Mouse (Mus musculus) cerebellum, adult 2 months (tissue): ENCODE data around the gene Hnrnph2. TPM values are rescaled to one million over a fixed set of nuclear protein-coding genes. Genes with fewer than 3 reads are reported as not detected.

Experiments used
- DNase-seq, 2 experiments: peaks; one replicate each; pipeline ENCODE4 v3.0.0; 2021
- H3K27ac ChIP-seq: fragments of 200-500 bp; 2 replicates; pipeline ENCODE4 v1.5.1; 2012; ENCODE audit warnings: low read length, control low read depth, inconsistent platforms; ENCODE audit not compliant: insufficient read depth
- H3K27me3 ChIP-seq: fragments of 200-500 bp; 2 replicates; pipeline ENCODE4 v1.6.1; 2012; ENCODE audit warnings: inconsistent platforms, mild to moderate bottlenecking, low read length, moderate library complexity; ENCODE audit not compliant: control insufficient read depth, insufficient read depth
- H3K4me1 ChIP-seq: fragments of 200-500 bp; 2 replicates; pipeline ENCODE4 v1.6.1; 2011; ENCODE audit warnings: low read length; ENCODE audit not compliant: control insufficient read depth, insufficient read depth
- H3K4me3 ChIP-seq: fragments of 200-500 bp; replicated peaks from 2 replicates; pipeline ENCODE3; 2011; ENCODE audit warnings: mild to moderate bottlenecking, low read depth, low read length, control low read depth; ENCODE audit not compliant: insufficient read depth
- CTCF ChIP-seq: fragments of 200-500 bp; IDR thresholded peaks from 2 replicates; pipeline ENCODE4 v1.5.1; 2011; ENCODE audit warnings: low read depth, mild to moderate bottlenecking, control low read depth, low read length, moderate library complexity, borderline replicate concordance; ENCODE audit not compliant: insufficient read depth
- POLR2A ChIP-seq: fragments of 200-500 bp; IDR thresholded peaks from 2 replicates; pipeline ENCODE4 v1.6.1; 2011; ENCODE audit warnings: low read length, control low read depth, borderline replicate concordance; ENCODE audit not compliant: insufficient read depth
- WGBS: fragments of 180-500 bp; shearing (Covaris S2); methylation state at CpG from one replicate; pipeline ENCODE4 v1.1.7; 2018; 5-methylcytosine and 5-hydroxymethylcytosine counted together
- polyA plus RNA-seq: library from polyadenylated mRNA; depleted of rRNA; stranded (reverse); fragments of >200 nt; gene quantifications from 2 replicates; pipeline ENCODE4 v1.2.3, GENCODE M21; 2012

Gene Hnrnph2
- polyA plus RNA-seq, 1 experiment = 104 TPM

GRCm38 (mm10) chrX:134582270-134582669 lies 18.7 kb upstream of the Hnrnph2 start:
- no peak overlapping the region for H3K27ac ChIP-seq
- no peak for DNase-seq
- 79% methylated on average over 11 of the region's 11 CpGs for WGBS

GRCm38 (mm10) chrX:134582888-134583669 lies 17.9 kb upstream of the Hnrnph2 start, which contains the start of gene Btk:
TSS of gene Btk (minus strand) at chrX:134583570.
- TF ChIP-seq POLR2A (no peak), CTCF (no peak)
- no peak for DNase-seq
- Histone ChIP-seq H3K4me1 (no peaks in the 10 kb centered on the region), H3K27me3 (no peaks in the 10 kb centered on the region), H3K4me3 (no peak within 1 kb of the TSS), H3K27ac (no peak within 1 kb of the TSS)
- WGBS = 76% methylated on average over 11 of the region's 11 CpGs

More at GRCm38 (mm10) chrX:134582270-134582669, 18.7 kb upstream of the Hnrnph2 start:
- no peak overlapping the region for H3K4me3 ChIP-seq
- no peaks in the 10 kb centered on the region for H3K4me1 ChIP-seq
- H3K27me3 ChIP-seq = no peaks in the 10 kb centered on the region
- TF ChIP-seq POLR2A (no peak), CTCF (no peak)

- peak within 1 kb of the TSS; percentile 15; the same call in 1 of the 2 replicates for H3K27ac ChIP-seq
- no peaks in the 10 kb centered on the region for H3K27me3 ChIP-seq
- DNase-seq = peak; percentile 87 to 90
- WGBS = 4% methylated on average over 45 of the region's 45 CpGs
- peak within 1 kb of the TSS; percentile 94 for H3K4me3 ChIP-seq
- peak; percentile 86; the same call in 1 of the 2 replicates for TF ChIP-seq POLR2A
- peak; percentile 51 for TF ChIP-seq CTCF
- H3K4me1 ChIP-seq = no peaks in the 10 kb centered on the region
These were observed 15.6 kb upstream of the Hnrnph2 start, which contains the start of gene Rpl36a for GRCm38 (mm10) chrX:134585103-134586002. TSS of gene Rpl36a (plus strand) at chrX:134585654.

DNA sequence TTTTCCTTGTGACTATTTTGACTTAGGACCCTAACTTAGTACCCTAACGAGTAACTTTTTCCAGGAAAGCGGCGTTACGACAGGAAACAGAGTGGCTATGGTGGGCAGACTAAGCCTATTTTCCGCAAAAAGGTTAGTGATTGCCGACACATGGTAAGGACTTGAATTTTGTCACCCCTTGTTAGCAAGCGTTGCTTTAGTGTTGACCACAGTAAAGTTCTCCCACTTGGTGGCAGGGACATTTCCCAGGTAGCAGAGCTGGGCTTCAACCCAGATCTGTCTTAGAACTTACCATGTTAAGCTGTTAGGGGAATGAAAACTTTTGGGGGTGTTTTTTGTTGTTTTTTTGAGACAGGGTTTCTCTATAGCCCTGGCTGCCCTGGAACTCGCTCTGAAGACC lies 14.5 kb upstream of the Hnrnph2 start:
- WGBS = 27% methylated on average over 8 of the region's 8 CpGs
- no peak overlapping the region for H3K27ac ChIP-seq
- TF ChIP-seq CTCF = no peak
- TF ChIP-seq POLR2A = no peak

GRCm38 (mm10) chrX:134588261-134588660 lies 12.7 kb upstream of the Hnrnph2 start:
- no peak for TF ChIP-seq POLR2A
- no peak for TF ChIP-seq CTCF
- H3K27ac ChIP-seq = no peak overlapping the region
- no peaks in the 10 kb centered on the region for H3K4me1 ChIP-seq
- WGBS = 88% methylated on average over 4 of the region's 4 CpGs
- H3K4me3 ChIP-seq = no peak overlapping the region
- no peak for DNase-seq
- H3K27me3 ChIP-seq = no peaks in the 10 kb centered on the region

More for the DNA sequence above, 14.5 kb upstream of the Hnrnph2 start:
- Histone ChIP-seq H3K4me3 (peak overlapping the region; percentile 30), H3K4me1 (no peaks in the 10 kb centered on the region), H3K27me3 (no peaks in the 10 kb centered on the region)
- DNase-seq = no peak

DNA sequence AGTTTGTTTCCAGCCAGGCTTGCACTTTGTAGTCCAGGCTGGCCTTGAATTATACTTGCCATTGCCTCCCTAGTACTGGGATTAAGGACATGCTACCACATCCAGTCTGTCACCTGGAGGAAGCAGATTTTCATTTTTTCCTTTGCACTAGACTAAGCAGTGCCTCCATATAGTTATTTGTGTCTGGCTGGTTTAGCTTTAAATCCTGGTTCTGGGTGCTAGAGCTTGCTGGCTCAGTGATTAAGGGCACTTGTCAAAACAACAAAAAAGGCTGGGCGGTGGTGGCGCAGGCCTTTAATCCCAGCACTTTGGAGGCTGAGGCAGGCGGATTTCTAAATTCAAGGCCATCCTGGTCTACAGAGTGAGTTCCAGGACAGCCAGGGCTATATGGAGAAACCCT lies 12.0 kb upstream of the Hnrnph2 start:
- Histone ChIP-seq H3K27me3 (no peaks in the 10 kb centered on the region), H3K4me1 (no peaks in the 10 kb centered on the region), H3K27ac (no peak overlapping the region), H3K4me3 (no peak overlapping the region)
- 88% methylated on average over 3 of the region's 3 CpGs for WGBS
- TF ChIP-seq CTCF (no peak), POLR2A (no peak)
- DNase-seq = no peak

GRCm38 (mm10) chrX:134589836-134590235 lies 11.1 kb upstream of the Hnrnph2 start:
- Histone ChIP-seq H3K4me3 (no peak overlapping the region), H3K4me1 (no peaks in the 10 kb centered on the region), H3K27ac (no peak overlapping the region), H3K27me3 (no peaks in the 10 kb centered on the region)
- no peak for DNase-seq
- WGBS = 66% methylated on average over 5 of the region's 5 CpGs
- TF ChIP-seq CTCF (no peak), POLR2A (no peak)
